Mouse (Mus musculus): ENCODE measurements around the gene Clgn. TPM values are rescaled to one million over a fixed set of nuclear protein-coding genes. Genes with fewer than 3 reads are reported as not detected.

Clgn gene
- total and polyA plus RNA-seq, 3 experiments: 0.59 to 1.5 (median 1.2) TPM

DNA sequence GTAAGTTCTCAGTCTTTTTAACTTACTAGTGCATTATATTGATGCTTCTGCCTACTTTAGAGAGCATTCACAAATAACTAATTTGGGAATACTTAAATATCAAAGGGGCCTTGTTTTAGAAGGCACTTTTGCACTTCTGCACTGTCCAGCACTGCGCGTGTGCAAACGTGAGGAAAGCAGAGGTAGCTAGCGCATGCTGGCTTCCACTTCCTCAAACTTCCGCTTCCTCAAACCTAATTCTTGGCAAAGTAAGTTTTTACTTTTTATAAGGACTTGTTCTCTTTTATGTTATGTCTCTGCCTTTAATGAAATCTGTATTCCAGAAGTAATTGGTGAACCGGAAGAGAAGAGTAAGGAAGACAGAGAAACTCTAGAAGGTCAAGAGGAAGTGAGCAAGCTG, 35.5 kb downstream of the Clgn start:
- no peak overlapping the region for H3K27ac ChIP-seq (ENCODE audit: insufficient read depth, low read depth)
- in situ Hi-C loops (cut with MboI; ENCODE audit: low pct_ligation_motif_present, low pct_unique_long_range_greater_than_20kb, low sequenced_read_pairs) (no loop called here), dilution Hi-C loops (cut with MboI; ENCODE audit: extremely low pct_ligation_motif_present, extremely low pct_unique_long_range_greater_than_20kb, low sequenced_read_pairs) (no loop called here)
- no peaks in the 10 kb centered on the region for H3K79me2 ChIP-seq (replicated peaks; ENCODE audit: control insufficient read depth, extremely low read depth, insufficient read depth, poor library complexity, severe bottlenecking)
- no peak overlapping the region for H3K4me2 ChIP-seq (ENCODE audit: insufficient read depth, low read depth, poor library complexity, severe bottlenecking)
- H3K27me3 ChIP-seq (replicated peaks): no peaks in the 10 kb centered on the region
- DNase-seq (ENCODE audit: extremely low read depth): no peak
- no peaks in the 10 kb centered on the region for H3K9me3 ChIP-seq (replicated peaks; ENCODE audit: low read length)
- no peaks in the 10 kb centered on the region for H3K36me3 ChIP-seq (replicated peaks in 1 of 2; ENCODE audit: control insufficient read depth in 1 of 2, insufficient read depth in 1 of 2, low read length in 1 of 2)
- H3K4me1 ChIP-seq (ENCODE audit: control insufficient read depth in 1 of 2, insufficient read depth in 2 of 2): peaks cover 0 to 13% of the 10 kb centered on the region in 2 experiments; a peak in 3 of 4 replicates
- TF ChIP-seq KAT2A (IDR thresholded peaks at IDR 0.05; ENCODE audit: insufficient replicate concordance, low read length): no peak
- TF ChIP-seq ZC3H11A (IDR thresholded peaks at IDR 0.05; ENCODE audit: low read depth, low read length): no peak
- TF ChIP-seq JUN (IDR thresholded peaks at IDR 0.05; ENCODE audit: insufficient read depth, low read depth, low read length): no peak
- TF ChIP-seq RAD21 (IDR thresholded peaks at IDR 0.05; ENCODE audit: low read depth, low read length): no peak
- no peak for TF ChIP-seq MEF2A (IDR thresholded peaks at IDR 0.05; ENCODE audit: borderline replicate concordance, low read depth, low read length)
- H3K4me3 ChIP-seq (replicated peaks in 1 of 3; ENCODE audit: low read depth in 2 of 3, low read length in 2 of 3, poor library complexity in 1 of 3): no peak overlapping the region
- H3K9ac ChIP-seq (ENCODE audit: insufficient read depth, low read depth): no peak overlapping the region

DNA sequence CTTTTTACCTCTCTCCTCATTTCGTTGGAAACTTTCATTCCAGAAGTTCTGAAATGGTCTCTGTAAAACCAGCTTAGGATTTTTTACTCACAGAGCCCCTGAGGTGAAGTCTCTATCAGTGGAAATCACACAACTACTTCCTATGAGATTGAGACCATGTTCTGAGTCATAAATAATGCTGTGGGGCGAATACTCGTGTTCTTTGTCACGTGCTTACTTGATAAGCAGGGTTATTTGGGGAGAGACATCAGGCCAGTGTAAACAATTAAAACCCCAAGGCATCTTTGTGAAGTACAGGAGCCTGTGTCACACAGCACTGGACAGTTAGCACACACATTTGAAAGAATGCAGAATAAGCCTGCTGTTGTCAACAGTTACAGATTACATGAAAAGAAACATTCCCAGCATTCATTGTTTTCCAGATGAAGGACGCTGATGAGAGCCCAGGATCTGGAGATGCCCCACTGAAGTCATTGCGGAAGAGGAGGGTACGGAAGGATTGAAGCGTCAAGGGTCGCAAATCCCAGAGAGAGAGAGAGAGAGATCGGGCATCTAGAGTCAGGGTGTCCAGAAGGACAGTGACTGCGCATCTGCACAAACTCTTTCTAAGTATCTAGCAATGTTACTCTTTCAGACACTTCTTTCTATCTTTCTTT, 36.6 kb downstream of the Clgn start:
- DNase-seq (ENCODE audit: extremely low read depth): no peak
- Histone ChIP-seq H3K4me3 (replicated peaks in 1 of 3; ENCODE audit: low read depth in 2 of 3, low read length in 2 of 3, poor library complexity in 1 of 3) (no peak overlapping the region), H3K9ac (ENCODE audit: insufficient read depth, low read depth) (no peak overlapping the region), H3K4me1 (ENCODE audit: control insufficient read depth in 1 of 2, insufficient read depth in 2 of 2) (peaks cover 0 to 13% of the 10 kb centered on the region in 2 experiments; a peak in 3 of 4 replicates), H3K9me3 (replicated peaks; ENCODE audit: low read length) (no peaks in the 10 kb centered on the region), H3K27me3 (replicated peaks) (no peaks in the 10 kb centered on the region), H3K4me2 (ENCODE audit: insufficient read depth, low read depth, poor library complexity, severe bottlenecking) (no peak overlapping the region), H3K79me2 (replicated peaks; ENCODE audit: control insufficient read depth, extremely low read depth, insufficient read depth, poor library complexity, severe bottlenecking) (no peaks in the 10 kb centered on the region), H3K27ac (ENCODE audit: insufficient read depth, low read depth) (no peak overlapping the region), H3K36me3 (replicated peaks in 1 of 2; ENCODE audit: control insufficient read depth in 1 of 2, insufficient read depth in 1 of 2, low read length in 1 of 2) (no peaks in the 10 kb centered on the region)
- dilution Hi-C loops (cut with MboI; ENCODE audit: extremely low pct_ligation_motif_present, extremely low pct_unique_long_range_greater_than_20kb, low sequenced_read_pairs) (no loop called here), in situ Hi-C loops (cut with MboI; ENCODE audit: low pct_ligation_motif_present, low pct_unique_long_range_greater_than_20kb, low sequenced_read_pairs) (no loop called here)
- TF ChIP-seq HCFC1 (IDR thresholded peaks at IDR 0.05; ENCODE audit: low read depth, low read length): no peak
- TF ChIP-seq BHLHE40 (IDR thresholded peaks at IDR 0.05; ENCODE audit: low read depth, low read length): 0 out of 2 replicates have a peak, but pooled peaks have one; percentile 10

GRCm38 (mm10) chr8:83426949-83427348, 37.3 kb downstream of the Clgn start:
- dilution Hi-C loops (cut with MboI; ENCODE audit: extremely low pct_ligation_motif_present, extremely low pct_unique_long_range_greater_than_20kb, low sequenced_read_pairs) (no loop called here), in situ Hi-C loops (cut with MboI; ENCODE audit: low pct_ligation_motif_present, low pct_unique_long_range_greater_than_20kb, low sequenced_read_pairs) (no loop called here)
- no peak overlapping the region for H3K27ac ChIP-seq (ENCODE audit: insufficient read depth, low read depth)
- no peak overlapping the region for H3K9ac ChIP-seq (ENCODE audit: insufficient read depth, low read depth)
- no peaks in the 10 kb centered on the region for H3K36me3 ChIP-seq (replicated peaks in 1 of 2; ENCODE audit: control insufficient read depth in 1 of 2, insufficient read depth in 1 of 2, low read length in 1 of 2)
- DNase-seq (ENCODE audit: extremely low read depth): no peak
- H3K4me1 ChIP-seq (ENCODE audit: control insufficient read depth in 1 of 2, insufficient read depth in 2 of 2): peaks cover 0 to 13% of the 10 kb centered on the region in 2 experiments; a peak in 3 of 4 replicates
- H3K4me2 ChIP-seq (ENCODE audit: insufficient read depth, low read depth, poor library complexity, severe bottlenecking): no peak overlapping the region
- no peaks in the 10 kb centered on the region for H3K27me3 ChIP-seq (replicated peaks)
- H3K4me3 ChIP-seq (replicated peaks in 1 of 3; ENCODE audit: low read depth in 2 of 3, low read length in 2 of 3, poor library complexity in 1 of 3): no peak overlapping the region
- H3K9me3 ChIP-seq (replicated peaks; ENCODE audit: low read length): no peaks in the 10 kb centered on the region
- no peaks in the 10 kb centered on the region for H3K79me2 ChIP-seq (replicated peaks; ENCODE audit: control insufficient read depth, extremely low read depth, insufficient read depth, poor library complexity, severe bottlenecking)
- TF ChIP-seq ZMIZ1 (IDR thresholded peaks at IDR 0.05; ENCODE audit: low read depth, low read length) (no peak), MAFK (IDR thresholded peaks at IDR 0.05; ENCODE audit: insufficient replicate concordance, low read length) (no peak), USF1 (IDR thresholded peaks at IDR 0.05; ENCODE audit: low read depth, low read length) (no peak), BHLHE40 (IDR thresholded peaks at IDR 0.05; ENCODE audit: low read depth, low read length) (no peak), POLR2A (IDR thresholded peaks at IDR 0.05; ENCODE audit: low read depth, low read length) (no peak), CHD2 (IDR thresholded peaks at IDR 0.05; ENCODE audit: low read length) (no peak), CHD1 (IDR thresholded peaks at IDR 0.05; ENCODE audit: low read depth, low read length) (no peak), RCOR1 (conservative IDR thresholded peaks at IDR 0.05; ENCODE audit: low read depth, low read length) (no peak), TCF12 (IDR thresholded peaks at IDR 0.05; ENCODE audit: low read depth, low read length) (no peak), ELF1 (IDR thresholded peaks at IDR 0.05; ENCODE audit: low read depth, low read length) (no peak), ETS1 (conservative IDR thresholded peaks at IDR 0.05; ENCODE audit: low read depth, low read length) (no peak), MEF2A (IDR thresholded peaks at IDR 0.05; ENCODE audit: borderline replicate concordance, low read depth, low read length) (no peak), IRF4 (IDR thresholded peaks at IDR 0.05; ENCODE audit: low read depth, low read length) (no peak), MAZ (IDR thresholded peaks at IDR 0.05; ENCODE audit: low read depth, low read length) (no peak), SMC3 (IDR thresholded peaks at IDR 0.05; ENCODE audit: low read depth, low read length) (no peak), USF2 (conservative IDR thresholded peaks at IDR 0.05; ENCODE audit: low read depth, low read length) (no peak), CTCF (conservative IDR thresholded peaks at IDR 0.05 in 1 of 2, IDR thresholded peaks at IDR 0.05 in 1 of 2; ENCODE audit: low read depth in 2 of 2, low read length in 2 of 2) (no peak), KAT2A (IDR thresholded peaks at IDR 0.05; ENCODE audit: insufficient replicate concordance, low read length) (no peak)

All from CH12.LX (cell line).